Mouse (Mus musculus) hindlimb bud, embryonic 11.5 days (tissue): Measurements from ENCODE around the gene Ralb.

ENCODE experiments used
- DNase-seq: peaks from one replicate; pipeline ENCODE4 v3.0.0-alpha.2; 2012; ENCODE audit warnings: low read depth, low spot score; ENCODE audit errors: extremely low spot score

Gene Ralb

GRCm38 (mm10) chr1:119453731-119454130, 50.9 kb downstream of the Ralb start:
- no peak for DNase-seq

GRCm38 (mm10) chr1:119451417-119451816, 53.2 kb downstream of the Ralb start:
- DNase-seq = no peak

GRCm38 (mm10) chr1:119450651-119451345, 53.8 kb downstream of the Ralb start:
- DNase-seq = no peak

- DNase-seq = no peak
Observed at GRCm38 (mm10) chr1:119446753-119447283, 57.8 kb downstream of the Ralb start.

- DNase-seq = no peak
Observed at GRCm38 (mm10) chr1:119443591-119444350, 60.8 kb downstream of the Ralb start.

- DNase-seq = no peak
Observed at GRCm38 (mm10) chr1:119442901-119443300, 61.7 kb downstream of the Ralb start.

- DNase-seq = no peak
Observed at GRCm38 (mm10) chr1:119438105-119438637, 66.4 kb downstream of the Ralb start.

- no peak for DNase-seq
Observed at GRCm38 (mm10) chr1:119437401-119437800, 67.2 kb downstream of the Ralb start.

GRCm38 (mm10) chr1:119424141-119424860, 80.3 kb downstream of the Ralb start:
- no peak for DNase-seq

- DNase-seq = no peak
Observed at GRCm38 (mm10) chr1:119423510-119423909, 81.1 kb downstream of the Ralb start.

- no peak for DNase-seq
Observed at GRCm38 (mm10) chr1:119422460-119423015, 82.1 kb downstream of the Ralb start.

- no peak for DNase-seq
Observed at GRCm38 (mm10) chr1:119421576-119422421, 82.8 kb downstream of the Ralb start, which contains the start of gene Inhbb. Gene Inhbb (minus strand): TSS chr1:119422248.

GRCm38 (mm10) chr1:119420984-119421575, 83.5 kb downstream of the Ralb start:
- no peak for DNase-seq
